Mouse (Mus musculus) ovary, adult 18-20 months (tissue): ENCODE data around the gene Clasrp.

ENCODE experiments used
- DNase-seq: peaks from one replicate; pipeline ENCODE4 v3.0.0; 2022; ENCODE audit warnings: low spot score, mixed read lengths

Clasrp gene

DNA sequence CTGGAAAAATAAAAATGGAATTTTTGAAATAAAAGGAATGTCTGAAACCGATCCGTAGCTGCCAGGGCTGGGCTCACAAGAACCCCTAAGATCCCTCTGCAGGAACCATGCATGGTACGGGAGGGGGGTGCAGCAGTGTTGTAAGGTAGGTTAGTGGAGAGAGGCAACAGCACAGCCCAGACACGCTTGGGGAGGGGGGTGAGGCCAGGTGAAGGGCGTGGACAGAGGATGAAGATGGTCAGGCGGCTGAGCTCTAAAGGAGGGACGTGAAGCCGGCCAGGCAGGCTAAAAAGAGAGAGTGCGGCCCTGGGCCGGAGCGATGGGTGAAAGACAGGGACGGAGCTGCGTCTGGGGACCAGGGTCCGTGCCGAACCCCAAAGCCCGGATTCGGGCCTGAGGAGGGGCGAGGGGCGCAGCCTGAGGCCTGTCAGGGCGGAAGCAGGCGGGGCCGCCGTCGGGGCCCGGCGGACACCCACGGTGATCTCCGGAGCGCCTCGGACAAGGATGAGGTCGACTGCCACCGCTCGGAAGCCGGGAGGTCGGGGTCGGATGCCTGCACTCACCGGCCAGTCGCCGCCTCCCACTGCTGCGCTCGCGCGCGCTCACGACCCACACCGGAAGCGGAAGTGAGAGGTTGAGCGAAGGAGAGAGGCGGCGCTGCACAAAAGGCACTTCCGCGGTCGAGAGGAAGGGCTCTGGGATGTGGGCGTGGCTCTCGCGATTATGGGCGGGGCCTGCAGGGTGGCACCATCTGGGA lies at the start of gene Clasrp:
Gene Clasrp, minus strand, starts transcription at position 638 of the 757 bp plus-strand sequence.
- peak; percentile 93 for DNase-seq

DNA sequence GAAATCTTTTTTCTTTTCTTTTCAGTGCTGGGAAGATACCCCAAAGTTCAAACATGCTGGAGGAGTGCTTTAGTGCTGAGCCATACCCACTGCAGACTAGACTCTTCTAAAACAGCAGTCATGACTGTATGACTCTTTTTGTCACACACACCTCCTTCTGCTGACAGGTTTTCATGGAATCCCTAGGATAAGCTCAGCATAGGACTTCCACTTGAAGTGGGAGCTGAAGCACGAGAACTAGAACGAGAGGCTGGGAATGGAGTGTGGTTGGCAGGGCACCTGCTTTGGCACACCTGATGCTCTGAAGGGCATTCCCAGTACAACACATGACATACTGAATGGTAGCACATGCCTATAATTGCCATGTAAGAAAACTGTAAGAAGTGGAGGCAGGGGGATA lies 48.3 kb upstream of the Clasrp start:
- DNase-seq = no peak

DNA sequence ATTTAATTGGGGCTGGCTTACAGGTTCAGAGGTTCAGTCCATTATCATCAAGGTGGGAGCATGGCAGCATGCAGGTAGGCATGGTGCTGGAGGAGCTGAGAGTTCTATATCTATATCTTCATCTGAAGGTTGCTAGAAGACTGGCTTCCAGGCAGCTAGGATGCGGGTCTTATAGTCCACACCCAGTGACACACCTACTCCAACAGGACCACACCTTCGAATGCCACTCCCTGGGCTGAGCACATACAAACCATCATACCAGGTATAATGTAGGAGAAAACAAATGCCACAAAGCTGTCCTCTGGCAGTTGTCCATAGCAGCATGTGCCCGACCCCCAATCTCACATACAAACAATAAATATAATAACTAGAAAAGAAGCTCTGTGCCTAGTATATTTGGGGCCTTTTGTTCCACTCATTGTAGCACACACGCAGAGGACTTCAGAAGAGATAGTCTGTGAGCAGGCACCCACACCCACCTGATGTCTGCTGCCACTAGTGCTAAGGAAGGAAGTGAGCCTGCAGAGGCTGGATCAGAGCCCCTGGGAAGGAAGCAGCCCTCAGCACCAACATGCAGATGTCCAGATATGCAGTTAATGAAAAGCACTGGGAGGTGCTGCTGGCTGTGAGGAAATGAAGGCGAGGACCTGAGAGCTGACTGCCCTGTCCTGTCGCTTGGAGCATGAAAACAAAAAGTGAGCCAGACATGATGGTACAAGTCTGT lies 46.9 kb upstream of the Clasrp start:
- DNase-seq = no peak

DNA sequence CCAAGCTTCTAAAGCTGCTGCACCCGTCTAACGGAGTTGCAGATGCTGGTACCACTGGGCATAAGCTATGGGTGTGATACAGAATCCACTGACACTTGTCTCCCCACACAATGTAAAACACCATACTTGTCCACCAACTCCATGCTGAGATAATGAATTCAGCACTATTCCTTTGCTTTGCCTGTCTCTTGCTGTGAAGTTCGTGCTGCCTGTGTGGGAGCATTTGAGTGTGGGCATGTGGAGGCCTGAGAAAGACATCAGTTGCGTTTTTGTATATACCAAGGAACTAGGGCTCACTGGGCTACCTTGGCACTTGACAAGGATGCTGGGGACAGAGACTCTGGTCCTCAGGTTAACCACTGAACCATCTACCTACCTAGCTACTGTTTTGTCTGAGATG lies 36.9 kb upstream of the Clasrp start:
- DNase-seq = no peak

DNA sequence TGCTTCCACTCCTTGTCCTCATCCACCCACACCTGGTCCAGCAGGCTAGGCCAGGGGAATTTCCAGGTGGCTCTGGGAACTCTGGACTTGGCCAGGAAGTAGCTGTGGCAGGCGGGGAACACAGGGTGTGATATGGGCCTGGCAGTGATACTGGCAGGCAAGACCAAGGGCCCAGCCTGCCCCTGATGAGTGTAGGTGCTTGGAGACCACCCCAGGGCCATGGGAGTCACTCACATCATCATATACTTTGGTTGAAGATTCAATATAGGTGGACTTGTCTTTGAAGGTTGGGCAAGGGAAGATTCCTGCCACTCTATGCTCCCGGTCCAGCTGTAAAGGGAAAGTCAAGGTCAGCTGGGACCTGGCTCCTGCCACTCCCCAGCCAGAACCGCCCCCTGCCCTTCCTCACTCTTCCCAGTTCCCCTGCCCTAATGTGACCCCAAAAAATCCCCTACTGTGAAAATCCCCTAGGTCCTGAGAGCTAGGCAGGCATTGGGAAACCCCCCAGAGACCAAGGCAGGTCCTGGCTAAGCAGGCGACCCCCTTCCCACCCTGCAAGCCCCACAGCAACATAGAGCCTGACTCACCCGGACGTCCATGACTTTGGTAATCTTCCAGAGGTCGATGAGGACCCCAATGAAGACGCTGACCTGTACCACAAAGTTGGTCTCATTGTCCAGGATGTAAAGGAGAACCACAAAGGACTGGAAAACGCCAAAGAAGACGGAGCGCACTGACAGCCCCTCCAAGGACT lies 31.0 kb upstream of the Clasrp start:
- DNase-seq = no peak

DNA sequence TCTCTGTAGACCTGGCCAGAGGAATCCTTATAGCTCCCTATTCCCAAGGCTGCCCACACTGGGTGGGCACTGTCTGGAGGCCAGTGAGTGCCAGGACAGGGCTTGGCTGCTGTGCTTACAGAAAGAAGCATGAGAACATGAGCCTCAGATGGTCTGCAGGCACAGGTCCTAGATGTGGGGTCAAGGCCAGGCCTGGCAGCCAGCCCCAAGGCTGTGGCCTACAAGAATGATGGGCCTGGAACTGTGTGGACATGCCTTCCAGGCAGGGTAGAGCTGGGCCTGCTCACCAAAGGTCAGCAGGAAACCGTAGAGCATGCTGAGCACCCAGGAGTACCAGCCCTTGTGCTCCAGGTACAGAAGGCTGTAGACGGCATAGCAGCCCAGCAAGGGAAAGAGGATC lies 30.3 kb upstream of the Clasrp start:
- DNase-seq = peak; percentile 58

DNA sequence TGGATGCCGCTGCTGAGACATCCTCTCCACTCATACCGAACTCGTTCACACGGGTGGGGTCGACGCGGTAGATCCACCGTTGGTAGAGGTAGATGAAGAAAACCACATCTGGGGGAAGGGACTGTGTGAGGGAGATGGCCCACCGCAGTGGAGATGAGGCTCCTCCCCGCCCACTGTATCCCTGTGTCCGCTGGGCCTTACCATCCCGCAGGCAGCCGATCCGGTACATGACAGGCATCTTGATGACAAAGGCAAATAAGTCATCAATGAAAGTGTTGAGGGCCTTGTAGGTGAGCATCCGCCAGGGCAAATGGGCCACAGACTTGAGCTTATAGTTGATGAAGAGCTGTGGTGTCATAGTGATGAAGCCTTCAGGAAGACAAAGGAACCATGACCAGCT lies 29.6 kb upstream of the Clasrp start:
- no peak for DNase-seq

DNA sequence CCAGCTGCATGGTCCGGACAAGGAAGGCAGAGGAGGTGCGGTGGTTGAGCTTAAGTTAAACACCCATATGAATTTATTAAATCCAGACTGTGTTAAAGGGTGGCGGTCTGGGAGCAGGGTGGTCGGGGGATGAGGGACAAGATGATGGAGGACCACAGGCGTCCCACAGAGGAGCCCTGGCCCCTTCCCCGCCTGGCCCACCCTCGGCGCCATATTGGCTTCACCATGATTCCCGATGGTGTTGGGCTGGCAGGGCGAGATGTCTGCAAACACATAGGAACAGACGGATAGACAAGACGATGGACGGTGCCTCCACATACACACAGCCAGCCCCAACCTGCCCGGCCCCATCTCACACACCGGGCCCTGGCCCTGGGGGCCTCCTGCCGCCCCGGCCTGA lies 28.9 kb upstream of the Clasrp start:
- DNase-seq = no peak

DNA sequence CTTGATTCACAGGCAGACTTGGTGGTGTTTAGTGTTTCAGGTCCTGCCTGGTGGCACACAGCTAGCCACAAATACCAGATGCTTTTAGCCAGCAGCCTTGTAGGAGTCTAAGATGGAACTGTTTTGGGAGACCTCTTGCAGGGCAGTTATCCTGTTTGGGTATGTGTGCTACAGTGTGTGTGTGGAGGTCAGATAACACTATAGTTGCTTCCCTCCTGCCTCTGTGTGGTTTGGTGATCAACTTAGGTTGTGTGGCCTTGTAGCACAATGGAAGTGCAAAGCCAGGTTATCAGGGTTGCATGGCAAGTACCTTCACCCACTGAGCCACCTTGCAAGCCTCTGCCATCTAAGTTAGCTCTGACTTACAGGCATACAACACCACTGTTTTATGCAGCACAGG lies 28.4 kb upstream of the Clasrp start:
- DNase-seq = no peak

DNA sequence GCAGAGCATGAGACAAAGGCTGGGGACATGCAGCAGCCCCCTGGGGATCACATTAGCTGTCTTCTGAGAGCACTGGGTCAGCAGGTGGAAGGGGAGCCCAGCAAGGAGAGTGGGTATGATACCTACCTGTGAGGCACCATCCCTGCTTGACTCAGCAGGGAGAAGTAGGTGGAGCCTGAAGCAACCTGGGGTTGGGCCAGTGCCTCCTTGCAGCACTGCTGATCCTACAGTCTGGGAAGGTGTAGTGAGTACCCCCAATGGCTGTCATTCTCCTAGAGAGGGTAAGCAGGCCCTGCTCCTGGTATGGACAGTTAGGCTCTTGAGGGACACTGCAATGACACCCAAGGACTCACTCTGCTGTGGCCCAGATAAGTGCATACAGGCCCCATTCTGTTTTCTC lies 28.0 kb upstream of the Clasrp start:
- no peak for DNase-seq

DNA sequence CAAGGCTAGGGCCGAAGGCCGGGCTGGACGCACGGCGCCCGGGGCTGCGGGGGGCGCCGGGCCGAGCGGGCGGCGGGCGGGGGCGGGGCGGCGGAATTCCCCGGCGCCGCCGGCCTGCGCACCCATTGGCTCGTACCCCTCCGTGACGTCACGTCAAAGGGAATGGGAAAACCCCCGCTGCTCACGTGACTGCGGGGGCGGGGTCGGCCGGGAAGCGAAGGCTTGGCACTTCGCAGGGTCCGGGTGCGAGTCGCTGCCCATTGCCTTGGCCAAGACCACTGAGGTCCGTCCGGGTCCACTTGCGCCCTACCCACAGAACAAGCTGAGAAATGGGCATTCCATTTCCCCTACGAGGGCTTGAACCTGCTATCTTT lies 25.1 kb upstream of the Clasrp start, which contains the start of gene Relb:
Gene Relb, minus strand, starts transcription at position 78 of the 374 bp plus-strand sequence.
- DNase-seq = peak; percentile 84

DNA sequence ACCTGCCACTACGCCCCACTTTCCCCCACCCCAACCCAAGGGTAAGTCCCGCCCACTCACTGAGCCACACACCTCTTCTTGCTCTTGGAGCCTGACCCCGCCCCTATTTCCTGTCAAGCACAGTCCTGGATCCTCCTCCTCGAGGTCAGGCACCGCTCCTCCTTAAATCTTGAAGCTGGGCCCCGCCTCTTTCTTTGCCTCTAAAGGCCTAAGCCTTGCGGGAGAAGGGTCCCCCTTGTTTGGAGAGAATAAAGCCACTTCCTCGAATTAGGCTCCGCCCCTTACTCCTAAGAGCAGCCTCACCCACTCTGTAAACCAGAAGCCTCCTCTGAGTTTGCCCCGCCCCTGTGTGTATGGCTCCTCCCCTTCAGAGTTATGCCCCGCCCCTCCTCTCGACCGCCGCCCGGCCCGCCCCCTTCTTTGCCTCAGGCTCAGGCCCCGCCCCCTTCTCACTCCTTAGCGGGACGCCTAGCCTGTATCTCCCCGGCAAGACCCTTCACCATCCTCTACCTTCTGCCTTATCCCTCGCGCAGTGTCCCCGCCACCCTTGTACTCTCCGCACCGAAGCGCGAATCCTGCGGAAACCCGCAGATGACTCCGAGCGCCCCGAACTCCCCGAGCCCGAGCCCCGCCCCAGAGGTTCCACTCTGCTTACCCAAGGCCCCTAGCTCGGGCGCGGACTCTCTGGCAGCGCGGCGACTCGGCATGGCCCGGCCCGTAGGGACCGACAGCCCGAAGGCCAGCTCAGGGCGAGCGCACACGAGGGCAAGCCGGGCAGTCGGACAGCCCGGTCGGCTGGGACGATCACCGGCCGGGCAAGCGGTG lies 24.5 kb upstream of the Clasrp start:
- DNase-seq = peak; percentile 98

DNA sequence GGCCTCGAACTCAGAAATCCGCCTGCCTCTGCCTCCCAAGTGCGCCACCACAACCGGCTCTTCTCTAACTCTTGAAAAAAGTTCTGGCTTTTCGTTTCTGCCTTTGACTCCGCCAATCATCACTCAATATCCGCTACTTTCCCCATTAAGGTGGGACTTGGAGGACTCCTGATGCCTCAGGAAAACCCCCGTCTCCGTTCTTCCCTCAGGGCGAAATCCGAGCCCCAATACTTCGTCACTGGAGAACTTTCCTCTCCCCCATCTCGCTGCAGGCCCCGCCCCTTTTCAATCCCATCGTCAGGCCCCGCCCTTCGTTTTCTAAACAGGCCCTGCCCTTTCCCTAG lies 23.9 kb upstream of the Clasrp start:
- no peak for DNase-seq

DNA sequence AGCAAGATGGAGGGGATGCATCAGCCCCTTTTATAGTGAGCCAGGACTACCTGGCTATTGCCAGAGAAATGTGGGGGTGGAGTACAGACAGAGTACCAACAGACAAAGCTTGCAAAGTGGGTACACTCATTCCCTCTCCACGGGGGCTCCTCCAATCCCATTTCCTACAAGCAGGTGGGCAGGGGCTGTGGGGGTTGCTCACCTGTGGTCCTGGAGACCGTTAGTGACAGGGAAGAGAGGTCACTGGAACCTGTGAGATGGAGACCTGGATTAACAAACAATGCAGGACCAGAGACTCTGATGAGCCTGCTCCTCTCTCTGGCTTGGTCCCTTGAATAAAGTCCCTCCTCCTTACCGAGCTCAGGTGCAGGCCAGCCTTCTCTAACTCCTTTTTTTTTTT lies 23.4 kb upstream of the Clasrp start:
- no peak for DNase-seq

DNA sequence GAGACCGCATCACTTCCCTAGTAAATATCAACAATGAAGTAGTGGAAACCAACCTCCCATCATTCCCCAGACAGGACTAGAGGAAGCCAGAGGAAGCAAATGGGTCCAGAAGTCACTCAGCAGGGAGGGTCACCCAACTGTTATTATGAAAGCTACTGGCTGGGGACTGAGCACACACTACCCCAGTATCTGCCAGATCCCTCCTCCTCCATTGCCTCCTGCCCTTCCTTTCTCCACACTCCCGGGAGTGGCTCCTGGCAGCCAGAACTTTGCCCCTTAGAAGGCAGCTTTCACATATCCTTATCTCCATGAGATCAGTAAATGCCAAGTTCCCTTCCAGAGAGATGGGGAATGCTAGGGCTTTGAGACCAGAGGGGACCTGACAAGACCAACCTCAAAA lies 19.1 kb upstream of the Clasrp start:
- DNase-seq = no peak

DNA sequence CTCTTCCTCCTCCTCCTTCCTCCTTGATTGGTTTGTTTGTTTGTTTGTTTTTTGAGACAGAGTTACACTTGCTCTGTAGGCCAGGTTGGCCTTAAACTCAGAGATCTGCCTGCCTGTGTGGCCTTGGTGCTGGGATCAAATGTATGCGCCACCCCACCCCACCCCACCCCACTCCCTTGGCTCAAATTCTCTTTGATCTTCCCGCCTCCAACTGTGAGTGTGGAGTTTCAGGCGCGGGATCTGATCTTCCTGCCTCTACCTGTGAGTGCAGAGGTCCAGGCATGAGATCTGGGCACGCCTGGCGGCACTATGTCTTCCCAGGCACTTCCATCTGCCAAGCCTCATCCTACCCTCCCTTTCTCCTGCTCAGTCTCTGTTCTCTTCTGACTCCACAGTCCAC lies 18.0 kb upstream of the Clasrp start:
- DNase-seq = no peak

DNA sequence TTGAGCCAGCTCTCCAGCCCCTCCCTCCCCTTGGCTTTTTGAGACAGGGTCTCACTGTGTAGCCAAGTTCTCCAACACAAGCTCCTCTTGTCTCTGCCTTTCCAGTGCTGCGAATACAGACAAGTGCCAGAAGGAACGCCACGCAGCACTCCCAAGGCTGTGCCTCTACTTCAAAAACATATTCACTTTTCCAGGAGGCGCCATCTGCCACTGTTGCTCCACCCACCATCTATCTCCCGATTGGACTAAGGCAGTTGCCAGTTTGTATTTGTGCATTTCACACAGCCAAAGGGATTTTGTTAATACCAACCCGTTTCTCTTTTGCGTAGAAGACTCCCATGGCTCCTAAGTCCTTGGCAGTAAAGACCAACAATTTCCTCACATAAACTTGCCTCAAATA lies 16.5 kb upstream of the Clasrp start:
- no peak for DNase-seq

DNA sequence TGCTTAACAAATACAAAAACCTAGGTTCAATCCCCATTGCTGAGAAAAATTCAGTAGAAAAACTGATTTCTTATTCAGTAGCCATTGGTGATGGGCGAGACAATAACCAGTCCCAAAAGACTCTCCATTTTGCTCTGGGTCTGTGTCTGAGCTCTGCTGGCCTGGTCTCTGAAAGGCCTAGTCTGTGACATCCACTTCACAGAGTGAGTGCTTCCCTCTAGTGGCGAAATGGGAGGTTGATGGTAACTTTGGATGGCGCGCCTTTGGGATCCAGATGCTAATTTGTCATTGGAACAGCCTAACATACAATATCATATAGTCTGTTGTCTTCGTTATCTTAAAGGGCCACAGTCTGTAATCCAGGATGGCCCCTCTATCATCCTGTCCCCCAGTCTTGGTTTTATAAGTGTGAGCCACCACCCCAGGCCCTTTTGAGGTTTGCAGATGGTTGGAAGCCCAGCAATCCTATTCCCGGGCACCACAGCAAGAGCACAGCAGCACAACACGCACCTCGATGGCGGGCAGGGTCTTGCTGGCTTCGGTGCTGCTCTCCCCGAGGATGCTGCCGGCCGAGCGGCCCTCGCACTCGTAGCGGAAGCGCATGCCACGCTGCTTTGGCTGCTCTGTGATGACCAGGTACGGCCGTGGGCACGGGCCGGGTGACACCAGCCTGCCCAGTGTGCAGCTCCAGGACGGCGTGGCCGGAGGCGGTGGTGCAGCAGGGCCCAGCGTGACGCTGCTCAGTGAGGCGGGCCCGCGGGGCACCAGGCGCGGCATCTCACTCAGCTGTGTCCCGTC lies 14.9 kb upstream of the Clasrp start:
- DNase-seq = no peak

DNA sequence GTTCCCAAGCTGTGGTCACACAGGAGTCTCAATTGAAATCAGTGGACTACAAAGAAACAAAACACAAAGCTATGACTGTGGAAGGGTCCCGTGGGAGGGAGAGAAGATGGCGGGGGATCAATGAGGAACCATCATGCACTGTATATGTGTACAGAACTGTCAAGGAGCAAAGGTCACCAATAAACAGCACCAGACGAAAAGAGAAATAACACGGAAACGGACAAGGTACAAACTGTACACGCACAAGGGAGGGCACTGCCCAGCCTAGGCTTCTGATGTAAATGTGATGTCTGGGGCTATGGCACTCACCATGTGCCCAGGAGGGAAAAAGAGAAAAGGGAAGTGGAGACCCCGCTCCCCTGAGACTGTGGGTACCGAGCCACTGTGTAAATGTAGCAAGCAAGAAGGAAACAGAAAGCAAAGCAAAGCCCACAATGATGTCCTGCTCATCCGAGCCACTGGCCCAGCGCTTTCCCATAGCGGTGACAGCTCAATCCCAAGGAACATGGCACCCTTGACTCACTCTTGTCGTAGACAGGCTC lies 10.8 kb upstream of the Clasrp start:
- DNase-seq = no peak

DNA sequence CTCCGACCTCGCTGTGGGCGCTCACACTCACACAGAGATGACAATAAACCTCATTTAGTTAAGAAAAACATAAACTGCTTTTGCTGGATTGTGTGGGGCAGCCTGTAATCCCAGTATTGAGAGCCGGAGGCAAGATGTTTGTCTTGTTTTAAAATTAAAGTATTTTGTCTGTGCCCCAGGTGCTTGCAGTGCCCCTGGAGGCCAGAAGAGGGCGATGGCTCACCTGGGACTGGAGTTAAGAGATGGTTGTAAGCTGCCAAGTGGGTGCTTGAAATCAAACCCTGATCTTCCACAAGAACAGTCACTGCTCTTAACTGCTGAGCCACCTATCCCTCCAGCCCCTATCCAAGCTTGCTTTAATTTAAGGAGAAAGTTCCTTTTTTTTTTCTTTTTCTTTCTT lies 6.7 kb upstream of the Clasrp start:
- no peak for DNase-seq
